Mouse (Mus musculus): ENCODE measurements around the gene Snrnp70.
A peak's percentile ranks its signal among the peaks of the same experiment; 100 is the strongest.

Snrnp70 gene

DNA sequence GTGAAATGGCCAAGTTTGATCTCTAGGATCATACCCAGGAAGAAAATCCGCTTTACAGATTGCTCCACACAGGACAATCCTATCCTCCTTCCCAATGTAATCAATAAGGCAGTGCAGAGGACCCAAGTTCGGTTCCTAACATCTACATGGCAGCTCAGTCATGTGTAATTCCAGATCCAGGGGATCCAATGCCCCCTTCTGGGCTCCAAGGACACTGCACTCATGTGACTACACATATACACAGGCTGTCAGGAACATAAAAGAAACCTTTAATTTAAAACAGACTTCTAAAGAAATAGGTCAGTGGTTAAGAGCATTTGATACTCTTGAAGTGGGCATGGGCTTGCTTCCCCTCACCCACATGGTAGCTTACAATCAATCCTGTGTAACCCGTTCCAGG lies 9.5 kb downstream of the Snrnp70 start:
- no peak overlapping the region for H3K4me3 ChIP-seq (replicated peaks; ENCODE audit: low read length)
- TF ChIP-seq POU5F1 (IDR thresholded peaks at IDR 0.05; ENCODE audit: borderline replicate concordance, low read length): no peak
- TF ChIP-seq NANOG (IDR thresholded peaks at IDR 0.05; ENCODE audit: borderline replicate concordance, low read length): no peak
- TF ChIP-seq CTCF (conservative IDR thresholded peaks at IDR 0.05; ENCODE audit: low read length): no peak
- peaks cover 56% of the 10 kb centered on the region for H3K4me1 ChIP-seq (replicated peaks; ENCODE audit: low read depth, low read length)
- no peaks in the 10 kb centered on the region for H3K27me3 ChIP-seq (ENCODE audit: insufficient read depth, low read length)
- no peaks in the 10 kb centered on the region for H3K9me3 ChIP-seq (ENCODE audit: low read length)
- peaks cover 98% of the 10 kb centered on the region for H3K36me3 ChIP-seq (ENCODE audit: insufficient read depth, low read length)

DNA sequence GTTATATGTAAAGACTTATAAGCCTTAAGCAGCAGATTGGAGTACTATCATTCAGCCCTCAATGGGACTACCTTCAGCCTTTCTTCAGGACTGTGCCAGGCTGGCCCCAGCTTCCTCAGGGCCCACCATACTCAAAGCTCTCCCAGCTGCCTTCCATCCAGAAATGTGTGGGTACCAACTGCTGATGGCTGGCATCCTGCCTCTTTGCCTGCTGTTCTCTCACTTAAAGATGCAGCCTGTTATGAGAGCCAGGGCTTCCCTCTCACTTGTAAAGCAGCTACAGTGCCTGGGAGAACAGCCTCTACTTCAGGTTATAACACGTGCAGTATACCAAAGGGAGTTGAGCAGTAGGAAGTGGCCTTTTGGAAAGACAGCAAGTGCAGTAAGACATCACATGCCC lies 19.5 kb downstream of the Snrnp70 start:
- H3K36me3 ChIP-seq (ENCODE audit: insufficient read depth, low read length): peaks cover 93% of the 10 kb centered on the region
- TF ChIP-seq CTCF (conservative IDR thresholded peaks at IDR 0.05; ENCODE audit: low read length) (no peak), POU5F1 (IDR thresholded peaks at IDR 0.05; ENCODE audit: borderline replicate concordance, low read length) (no peak), NANOG (IDR thresholded peaks at IDR 0.05; ENCODE audit: borderline replicate concordance, low read length) (no peak)
- no peak overlapping the region for H3K4me3 ChIP-seq (replicated peaks; ENCODE audit: low read length)
- H3K27me3 ChIP-seq (ENCODE audit: insufficient read depth, low read length): no peaks in the 10 kb centered on the region
- peaks cover 83% of the 10 kb centered on the region for H3K4me1 ChIP-seq (replicated peaks; ENCODE audit: low read depth, low read length)
- H3K9me3 ChIP-seq (ENCODE audit: low read length): no peaks in the 10 kb centered on the region

- peaks cover 79% of the 10 kb centered on the region for H3K36me3 ChIP-seq (ENCODE audit: insufficient read depth, low read length)
- TF ChIP-seq CTCF (conservative IDR thresholded peaks at IDR 0.05; ENCODE audit: low read length) (no peak), NANOG (IDR thresholded peaks at IDR 0.05; ENCODE audit: borderline replicate concordance, low read length) (no peak), POU5F1 (IDR thresholded peaks at IDR 0.05; ENCODE audit: borderline replicate concordance, low read length) (no peak)
- peaks cover 83% of the 10 kb centered on the region for H3K4me1 ChIP-seq (replicated peaks; ENCODE audit: low read depth, low read length)
- H3K27me3 ChIP-seq (ENCODE audit: insufficient read depth, low read length): peaks cover 5% of the 10 kb centered on the region
- H3K4me3 ChIP-seq (replicated peaks; ENCODE audit: low read length): no peak overlapping the region
- H3K9me3 ChIP-seq (ENCODE audit: low read length): no peaks in the 10 kb centered on the region
Measured at GRCm38 (mm10) chr7:45374620-45375019, 20.9 kb downstream of the Snrnp70 start.

DNA sequence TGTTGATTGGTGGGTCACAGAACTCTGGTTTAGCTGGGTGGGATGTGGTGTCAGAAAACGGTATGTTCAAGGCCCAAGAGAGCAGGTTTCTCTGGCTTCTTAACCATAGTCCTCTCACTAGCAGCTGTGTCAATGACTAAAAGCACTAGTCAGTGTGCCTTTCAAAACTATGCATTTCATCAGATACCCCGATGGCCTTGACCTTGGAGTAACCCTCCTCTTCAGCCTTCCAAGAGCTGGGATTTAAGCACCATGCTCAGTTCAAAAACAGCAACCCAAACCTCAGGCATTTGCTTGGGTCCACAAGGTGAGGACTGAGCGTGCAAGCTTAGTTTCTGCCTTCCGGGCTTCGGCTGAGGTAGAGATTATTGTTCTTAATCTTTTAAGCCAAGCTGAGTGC lies 23.2 kb downstream of the Snrnp70 start:
- peaks cover 61% of the 10 kb centered on the region for H3K36me3 ChIP-seq (ENCODE audit: insufficient read depth, low read length)
- TF ChIP-seq POU5F1 (IDR thresholded peaks at IDR 0.05; ENCODE audit: borderline replicate concordance, low read length) (no peak), NANOG (IDR thresholded peaks at IDR 0.05; ENCODE audit: borderline replicate concordance, low read length) (no peak), CTCF (conservative IDR thresholded peaks at IDR 0.05; ENCODE audit: low read length) (no peak)

DNA sequence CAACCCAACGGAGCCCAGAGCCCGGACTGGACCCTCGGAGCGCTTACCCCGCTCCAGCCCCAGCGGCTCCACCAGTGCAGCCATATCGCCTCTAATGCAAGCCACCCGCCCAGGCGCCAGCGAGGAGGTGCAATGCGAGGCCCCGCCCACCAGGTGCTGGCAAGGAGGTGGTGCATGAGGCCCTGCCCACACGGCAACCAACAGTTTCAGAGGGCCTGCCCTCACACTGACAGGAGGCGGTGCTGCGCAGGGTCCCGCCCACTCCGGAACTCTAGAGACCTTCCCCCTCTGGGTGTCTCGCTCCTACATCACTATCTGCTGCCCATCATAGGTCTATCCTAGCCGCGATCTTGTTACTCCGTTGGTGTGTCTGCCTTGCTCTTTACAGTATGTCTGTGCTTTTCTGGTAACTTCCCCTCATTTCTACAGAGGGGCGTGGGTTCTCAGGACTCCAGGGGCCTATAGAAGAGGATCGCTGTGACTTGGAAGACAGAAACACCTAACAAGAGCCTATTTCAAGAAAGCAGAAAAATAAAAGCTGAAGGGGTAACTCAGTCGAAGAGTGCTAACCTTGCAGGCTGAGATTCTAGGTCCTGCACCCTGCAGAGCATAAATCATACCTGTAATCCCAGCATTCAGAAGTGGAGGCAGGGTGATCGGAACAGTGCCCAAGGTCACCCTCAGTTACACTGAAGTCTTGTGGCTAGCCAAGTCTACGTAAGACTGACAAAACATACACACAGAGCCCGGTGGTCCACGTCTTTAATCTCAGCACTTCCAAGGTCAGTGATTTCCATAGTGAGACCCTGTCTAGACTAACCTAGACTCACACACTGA lies 24.8 kb downstream of the Snrnp70 start, which contains the start of gene Lin7b:
Gene Lin7b, minus strand, starts transcription at position 109 of the 837 bp plus-strand sequence.
- peaks cover 74% of the 10 kb centered on the region for H3K4me1 ChIP-seq (replicated peaks; ENCODE audit: low read depth, low read length)
- H3K4me3 ChIP-seq (replicated peaks; ENCODE audit: low read length): peak within 1 kb of the TSS; percentile 81
- H3K36me3 ChIP-seq (ENCODE audit: insufficient read depth, low read length): peaks cover 45% of the 10 kb centered on the region
- peaks cover 24% of the 10 kb centered on the region for H3K27me3 ChIP-seq (ENCODE audit: insufficient read depth, low read length)
- TF ChIP-seq CTCF (conservative IDR thresholded peaks at IDR 0.05; ENCODE audit: low read length) (no peak), POU5F1 (IDR thresholded peaks at IDR 0.05; ENCODE audit: borderline replicate concordance, low read length) (no peak), NANOG (IDR thresholded peaks at IDR 0.05; ENCODE audit: borderline replicate concordance, low read length) (no peak)
- no peaks in the 10 kb centered on the region for H3K9me3 ChIP-seq (ENCODE audit: low read length)

More for the DNA sequence above, 23.2 kb downstream of the Snrnp70 start:
- Histone ChIP-seq H3K27me3 (ENCODE audit: insufficient read depth, low read length) (peaks cover 17% of the 10 kb centered on the region), H3K9me3 (ENCODE audit: low read length) (no peaks in the 10 kb centered on the region), H3K4me1 (replicated peaks; ENCODE audit: low read depth, low read length) (peaks cover 84% of the 10 kb centered on the region), H3K4me3 (replicated peaks; ENCODE audit: low read length) (no peak overlapping the region)

GRCm38 (mm10) chr7:45369836-45370474 lies 25.6 kb downstream of the Snrnp70 start:
- TF ChIP-seq NANOG (IDR thresholded peaks at IDR 0.05; ENCODE audit: borderline replicate concordance, low read length) (no peak), CTCF (conservative IDR thresholded peaks at IDR 0.05; ENCODE audit: low read length) (no peak), POU5F1 (IDR thresholded peaks at IDR 0.05; ENCODE audit: borderline replicate concordance, low read length) (no peak)
- Histone ChIP-seq H3K9me3 (ENCODE audit: low read length) (no peaks in the 10 kb centered on the region), H3K4me3 (replicated peaks; ENCODE audit: low read length) (peak overlapping the region; percentile 81), H3K4me1 (replicated peaks; ENCODE audit: low read depth, low read length) (peaks cover 70% of the 10 kb centered on the region), H3K36me3 (ENCODE audit: insufficient read depth, low read length) (peaks cover 38% of the 10 kb centered on the region), H3K27me3 (ENCODE audit: insufficient read depth, low read length) (peaks cover 31% of the 10 kb centered on the region)

GRCm38 (mm10) chr7:45369022-45369745 lies 26.4 kb downstream of the Snrnp70 start:
- H3K4me3 ChIP-seq (replicated peaks; ENCODE audit: low read length): peak overlapping the region; percentile 85; the same call in 1 of the 2 replicates
- H3K36me3 ChIP-seq (ENCODE audit: insufficient read depth, low read length): peaks cover 31% of the 10 kb centered on the region
- peaks cover 65% of the 10 kb centered on the region for H3K4me1 ChIP-seq (replicated peaks; ENCODE audit: low read depth, low read length)
- peaks cover 38% of the 10 kb centered on the region for H3K27me3 ChIP-seq (ENCODE audit: insufficient read depth, low read length)
- TF ChIP-seq POU5F1 (IDR thresholded peaks at IDR 0.05; ENCODE audit: borderline replicate concordance, low read length): no peak
- H3K9me3 ChIP-seq (ENCODE audit: low read length): no peaks in the 10 kb centered on the region

- Histone ChIP-seq H3K36me3 (ENCODE audit: insufficient read depth, low read length) (peaks cover 21% of the 10 kb centered on the region), H3K4me1 (replicated peaks; ENCODE audit: low read depth, low read length) (peaks cover 59% of the 10 kb centered on the region), H3K27me3 (ENCODE audit: insufficient read depth, low read length) (peaks cover 41% of the 10 kb centered on the region), H3K4me3 (replicated peaks; ENCODE audit: low read length) (peak overlapping the region; percentile 85), H3K9me3 (ENCODE audit: low read length) (no peaks in the 10 kb centered on the region)
- TF ChIP-seq POU5F1 (IDR thresholded peaks at IDR 0.05; ENCODE audit: borderline replicate concordance, low read length) (no peak), CTCF (conservative IDR thresholded peaks at IDR 0.05; ENCODE audit: low read length) (no peak), NANOG (IDR thresholded peaks at IDR 0.05; ENCODE audit: borderline replicate concordance, low read length) (no peak)
Measured at GRCm38 (mm10) chr7:45368178-45368577, 27.4 kb downstream of the Snrnp70 start.
